Comparison of ENCODE assay signal across 8 mouse cellular contexts in the genomic region with DNA sequence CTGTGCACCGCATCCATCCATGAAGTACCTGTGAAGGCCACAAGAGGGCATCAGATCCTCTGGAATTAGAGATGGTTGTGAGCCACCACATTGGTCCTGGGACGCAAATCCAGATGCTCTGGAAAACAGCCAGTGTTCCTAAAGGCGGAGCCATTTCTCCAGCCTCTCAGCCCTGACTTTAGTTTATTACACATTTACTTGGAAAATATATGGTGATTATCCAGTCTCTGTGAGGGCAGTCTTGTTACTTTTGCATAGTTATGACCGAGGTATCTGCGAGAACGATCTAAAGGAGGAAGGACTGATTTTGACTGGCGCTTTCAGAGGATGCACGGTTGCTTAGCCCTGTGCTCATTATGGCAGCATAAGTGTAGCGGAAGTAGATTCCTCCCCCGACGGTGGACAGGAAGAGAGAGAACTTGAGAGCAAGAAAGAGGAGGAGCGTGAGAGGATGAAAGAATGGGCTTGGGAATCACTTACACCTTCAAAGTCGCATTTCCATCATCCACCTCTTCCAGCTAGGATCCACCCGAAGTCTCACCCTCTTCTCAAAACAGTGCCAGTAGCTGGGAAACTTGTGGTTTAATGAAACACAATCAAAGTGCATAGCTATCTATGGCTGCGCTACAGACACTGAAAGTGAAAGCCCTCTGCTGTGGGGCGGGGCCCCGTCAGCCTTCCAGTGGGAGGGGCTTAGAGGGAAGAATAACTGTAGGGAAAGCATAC. TPM values are rescaled to one million over a fixed set of nuclear protein-coding genes. Genes with fewer than 3 reads are reported as not detected.
A peak's percentile ranks its signal among the peaks of the same experiment; 100 is the strongest.
DNase-seq lines count a peak whose midpoint lies in the region; ATAC-seq and TF ChIP-seq lines count a peak whose summit lies in the region.

No protein-coding gene starts in this region.

- intact Hi-C loops in heart, postnatal 36 days (cut with DNase I) = loop anchor here (1.0 to 5.0 kb wide), 6 partner anchors 27 to 340 kb away; partner anchors contain the start of gene Usp18

- peaks cover 16% of the 10 kb centered on the region for H3K4me1 ChIP-seq in G1E (ENCODE audit: insufficient read depth, low read depth, low read length)
- H3K4me1 ChIP-seq in forebrain, embryonic 15.5 days = 0 out of 2 replicates have a peak, but pooled peaks cover 4% of the 10 kb centered on the region
- no peaks in the 10 kb centered on the region for H3K4me1 ChIP-seq in lung, embryonic 14.5 days (ENCODE audit: insufficient read depth)
- H3K4me1 ChIP-seq in olfactory bulb, adult 2 months (ENCODE audit: control insufficient read depth, insufficient read depth, low read length) = peaks cover 2% of the 10 kb centered on the region; the same call in 1 of the 2 replicates
- H3K4me1 ChIP-seq in thymus, adult 2 months (replicated peaks; ENCODE audit: control insufficient read depth, insufficient read depth, low read length) = no peaks in the 10 kb centered on the region; the same call in 1 of the 2 replicates

- no peaks in the 10 kb centered on the region for H3K9me3 ChIP-seq in G1E (replicated peaks)
- H3K9me3 ChIP-seq in forebrain, embryonic 15.5 days = no peaks in the 10 kb centered on the region
- no peaks in the 10 kb centered on the region for H3K9me3 ChIP-seq in lung, embryonic 14.5 days (ENCODE audit: low read depth, low read length)

- peak overlapping the region; percentile 62 for H3K27ac ChIP-seq in forebrain, embryonic 15.5 days (replicated peaks)
- H3K27ac ChIP-seq in layer of hippocampus, adult 2 months = peak overlapping the region; percentile 53
- H3K27ac ChIP-seq in lung, embryonic 14.5 days (ENCODE audit: low read depth) = peak overlapping the region; percentile 78
- peak overlapping the region; percentile 94 for H3K27ac ChIP-seq in olfactory bulb, adult 2 months (ENCODE audit: insufficient read depth, low read depth, low read length)
- H3K27ac ChIP-seq in thymus, adult 2 months (ENCODE audit: control insufficient read depth, insufficient read depth, low read length) = peak overlapping the region; percentile 45

- peak; percentile 41 for TF ChIP-seq CTCF in G1E (IDR thresholded peaks at IDR 0.05; ENCODE audit: low read depth, low read length)
- TF ChIP-seq CTCF in layer of hippocampus, adult 2 months (conservative IDR thresholded peaks at IDR 0.05) = peak; percentile 98
- TF ChIP-seq CTCF in lung, embryonic 14.5 days (IDR thresholded peaks at IDR 0.05; ENCODE audit: low read depth) = peak; percentile 95
- 0 out of 2 replicates have a peak, but pooled peaks have one; percentile 24 for TF ChIP-seq CTCF in olfactory bulb, adult 2 months (IDR thresholded peaks at IDR 0.05; ENCODE audit: insufficient read depth, low read depth, low read length)
- TF ChIP-seq CTCF in thymus, adult 2 months (IDR thresholded peaks at IDR 0.05; ENCODE audit: borderline replicate concordance, control insufficient read depth, extremely low read depth, insufficient read depth, low read length, poor library complexity) = no peak

- peaks cover 3% of the 10 kb centered on the region; the same call in 1 of the 2 replicates for H3K27me3 ChIP-seq in G1E (ENCODE audit: insufficient read depth, low read length)
- H3K27me3 ChIP-seq in forebrain, embryonic 15.5 days = no peaks in the 10 kb centered on the region
- no peaks in the 10 kb centered on the region for H3K27me3 ChIP-seq in lung, embryonic 14.5 days (ENCODE audit: insufficient read depth, low read length)
- H3K27me3 ChIP-seq in thymus, adult 2 months (ENCODE audit: control insufficient read depth, insufficient read depth, low read length) = no peaks in the 10 kb centered on the region

- DNase-seq in G1E (ENCODE audit: low spot score) = peak; percentile 52
- DNase-seq in cerebellum, adult 11 months = peak; percentile 51
- peak; percentile 84 to 86 for DNase-seq in heart, postnatal 36 days
- peak; percentile 66 to 84 for DNase-seq in layer of hippocampus, adult 2 months (ENCODE audit: low spot score in 2 of 2)
- DNase-seq in lung, embryonic 14.5 days = peak; percentile 98
- peak; percentile 82 for DNase-seq in thymus, adult 2 months

- WGBS in forebrain, embryonic 15.5 days = 14% methylated on average over 17 of the region's 17 CpGs
- 12% methylated on average over 17 of the region's 17 CpGs for WGBS in lung, embryonic 14.5 days
- WGBS in olfactory bulb, adult 2 months = 6% methylated on average over 17 of the region's 17 CpGs
- 1% methylated on average over 17 of the region's 17 CpGs for WGBS in thymus, adult 2 months

- peak overlapping the region; percentile 14 for H3K9ac ChIP-seq in forebrain, embryonic 15.5 days (replicated peaks)
- 0 out of 2 replicates have a peak overlapping the region, but pooled peaks have one; percentile 3 for H3K9ac ChIP-seq in lung, embryonic 14.5 days

- ATAC-seq in G1E (ENCODE audit: extremely low read depth, insufficient number of reproducible peaks, low FRiP score, poor library complexity, severe bottlenecking) = peak; percentile 85
- peak; percentile 92 for ATAC-seq in forebrain, embryonic 15.5 days (replicated peaks)
- peak; percentile 96 for ATAC-seq in lung, embryonic 14.5 days (ENCODE audit: insufficient read depth)

- H3K4me2 ChIP-seq in forebrain, embryonic 15.5 days (replicated peaks) = peak overlapping the region; percentile 53
- H3K4me2 ChIP-seq in lung, embryonic 14.5 days = peak overlapping the region; percentile 74

- H3K36me3 ChIP-seq in G1E (replicated peaks) = peaks cover 14% of the 10 kb centered on the region
- no peaks in the 10 kb centered on the region for H3K36me3 ChIP-seq in forebrain, embryonic 15.5 days
- no peaks in the 10 kb centered on the region for H3K36me3 ChIP-seq in lung, embryonic 14.5 days (ENCODE audit: insufficient read depth)
- H3K36me3 ChIP-seq in thymus, adult 2 months (ENCODE audit: control insufficient read depth, insufficient read depth, low read length) = no peaks in the 10 kb centered on the region

- TF ChIP-seq POLR2A in olfactory bulb, adult 2 months (IDR thresholded peaks at IDR 0.05; ENCODE audit: insufficient read depth, low read depth, low read length) = no peak
- TF ChIP-seq POLR2A in thymus, adult 2 months (IDR thresholded peaks at IDR 0.05; ENCODE audit: control insufficient read depth, extremely low read depth, insufficient read depth, low read length, poor library complexity) = 0 out of 2 replicates have a peak, but pooled peaks have one; percentile 29

- peak overlapping the region; percentile 73 for H3K4me3 ChIP-seq in G1E (ENCODE audit: low read depth, low read length)
- peak overlapping the region; percentile 36 for H3K4me3 ChIP-seq in forebrain, embryonic 15.5 days
- peak overlapping the region; percentile 60 for H3K4me3 ChIP-seq in layer of hippocampus, adult 2 months
- H3K4me3 ChIP-seq in lung, embryonic 14.5 days (ENCODE audit: low read depth, low read length) = peak overlapping the region; percentile 39
- peak overlapping the region; percentile 52 for H3K4me3 ChIP-seq in olfactory bulb, adult 2 months (ENCODE audit: insufficient read depth, low read depth, low read length)
- H3K4me3 ChIP-seq in thymus, adult 2 months (ENCODE audit: control insufficient read depth, insufficient read depth, low read length) = peak overlapping the region; percentile 49

RNA-seq across cellular contexts. Expression of gene Usp18, which starts 26.5 kb away (rescaled TPM):
- total RNA-seq in G1E (2014; fragmentation: Nextera tagmentation) = 2.3 and 5.8 TPM in 2 replicates
- total RNA-seq in G1E (2017) = 13.8 and 18.2 TPM in 2 replicates
- polyA plus RNA-seq in G1E (2012) = 0.21 and 0.41 TPM in 2 replicates
- 0.64 and 0.92 TPM in 2 replicates for polyA plus RNA-seq in forebrain, embryonic 15.5 days (2015; fragmentation: Nextera tagmentation; extraction: Ambion mirVana)
- total RNA-seq in heart, postnatal 36 days (2021) = 1 to 10 TPM; 1.6 to 2.7 TPM
- under 1 TPM; 0.52 to 0.74 TPM for total RNA-seq in layer of hippocampus, adult 2 months (2021)
- polyA plus RNA-seq in lung, embryonic 14.5 days (2014; fragmentation: Nextera tagmentation; extraction: Ambion mirVana) = 2.8 and 3.3 TPM in 2 replicates
- polyA plus RNA-seq in olfactory bulb, adult 2 months (2012; ENCODE audit: insufficient read depth, insufficient read length, low replicate concordance, missing spikeins) = not detected in 2 replicates
- 30.0 and 43.4 TPM in 2 replicates for polyA plus RNA-seq in thymus, adult 2 months (2012; rRNA removed)

RNA-seq across cellular contexts. Expression of gene Slc6a13, which starts 27.8 kb away (rescaled TPM):
- total RNA-seq in G1E (2014; fragmentation: Nextera tagmentation) (9.1 and 10.5 TPM in 2 replicates), G1E (2017) (11.7 and 14.8 TPM in 2 replicates)
- 8.0 and 13.7 TPM in 2 replicates for polyA plus RNA-seq in G1E (2012)
- 16.4 and 18.6 TPM in 2 replicates for polyA plus RNA-seq in forebrain, embryonic 15.5 days (2015; fragmentation: Nextera tagmentation; extraction: Ambion mirVana)
- total RNA-seq in heart, postnatal 36 days (2021) = under 1 TPM in 1 of 2 experiments, not detected in 1; 0.41 TPM
- 10 to 100 TPM in 1 of 2 experiments, 1 to 10 TPM in 1; 8.3 to 13.5 TPM for total RNA-seq in layer of hippocampus, adult 2 months (2021)
- 0.92 and 0.96 TPM in 2 replicates for polyA plus RNA-seq in lung, embryonic 14.5 days (2014; fragmentation: Nextera tagmentation; extraction: Ambion mirVana)
- not detected in 2 replicates for polyA plus RNA-seq in olfactory bulb, adult 2 months (2012; ENCODE audit: insufficient read depth, insufficient read length, low replicate concordance, missing spikeins)
- polyA plus RNA-seq in thymus, adult 2 months (2012; rRNA removed) = 1.9 and 2.4 TPM in 2 replicates

Comparison
In these comparisons a context has a peak if more than half of its experiments do, and no peak if none do; other contexts are left out.
1. Peak in every context shown above with its lines: DNase-seq, ATAC-seq, H3K4me3 ChIP-seq and H3K27ac ChIP-seq.